Mouse (Mus musculus): ENCODE results near the gene Ttc39b.

- TF ChIP-seq POLR2A (IDR thresholded peaks at IDR 0.05; ENCODE audit: borderline replicate concordance, extremely low read depth, low read depth, low read length): no peak
- TF ChIP-seq CTCF (IDR thresholded peaks at IDR 0.05; ENCODE audit: insufficient read depth, low read length): no peak
Observed at GRCm38 (mm10) chr4:83243706-83244105, 80.3 kb downstream of the Ttc39b start.

Data from lung, adult 2 months (tissue).